Mouse (Mus musculus) kidney, postnatal 0 days (tissue): ENCODE measurements at regions not wholly inside any gene's neighbourhood (a gene's known extent, or its start where the extent isn't known, plus 50 kb on each side); places are given as distances from the start of the nearest gene placed in this dataset.

ENCODE experiments used
- ATAC-seq: fragments of 200-750 bp; cut with Nextera tagmentation; replicated peaks from 2 replicates; pipeline ENCODE4 v1.8.0; 2017; ENCODE audit warnings: low read depth, moderate number of reproducible peaks, moderate TSS enrichment, moderate library complexity; ENCODE audit not compliant: low FRiP score
- DNase-seq: peaks from one replicate; pipeline ENCODE4 v3.0.0-alpha.2; 2016; ENCODE audit warnings: low spot score
- H3K27ac ChIP-seq: fragments of 300-500 bp; sonication (generic); 2 replicates; pipeline ENCODE4 v1.5.1; 2014; ENCODE audit warnings: mild to moderate bottlenecking
- H3K27me3 ChIP-seq: fragments of 300-500 bp; sonication (generic); 2 replicates; pipeline ENCODE4 v1.6.1; 2014; ENCODE audit warnings: low read length, mixed read lengths; ENCODE audit not compliant: insufficient read depth
- H3K36me3 ChIP-seq: fragments of 300-500 bp; sonication (generic); 2 replicates; pipeline ENCODE4 v1.6.1; 2014; ENCODE audit warnings: low read length, mixed read lengths; ENCODE audit not compliant: insufficient read depth
- H3K4me1 ChIP-seq: fragments of 300-500 bp; sonication (generic); replicated peaks from 2 replicates; pipeline ENCODE4 v1.6.1; 2014; ENCODE audit warnings: antibody characterized with exemption, low read length, mixed read lengths; ENCODE audit not compliant: insufficient read depth
- H3K4me2 ChIP-seq: fragments of 300-500 bp; sonication (generic); 2 replicates; pipeline ENCODE4 v1.6.1; 2014; ENCODE audit warnings: mild to moderate bottlenecking, low read length, moderate library complexity, mixed read lengths
- H3K4me3 ChIP-seq: fragments of 300-500 bp; sonication (generic); replicated peaks from 2 replicates; pipeline ENCODE4 v1.5.1; 2014; ENCODE audit warnings: low read depth, low read length
- H3K9ac ChIP-seq: fragments of 300-500 bp; sonication (generic); 2 replicates; pipeline ENCODE4 v1.6.1; 2014; ENCODE audit warnings: low read depth, low read length
- H3K9me3 ChIP-seq: fragments of 300-500 bp; sonication (generic); replicated peaks from 2 replicates; pipeline ENCODE4 v1.6.1; 2016; ENCODE audit warnings: low read length, inconsistent platforms, mixed read lengths
- CTCF ChIP-seq: IDR thresholded peaks from 2 replicates; pipeline ENCODE4 v1.5.1; 2016; ENCODE audit warnings: antibody characterized with exemption, low read depth, mild to moderate bottlenecking, moderate library complexity
- WGBS: fragments of 180-500 bp; shearing (Covaris S2); extraction: QIAGEN DNeasy Blood & Tissue Kit; methylation state at CpG from one replicate; pipeline ENCODE4 v1.1.7; 2014; 5-methylcytosine and 5-hydroxymethylcytosine counted together

DNA sequence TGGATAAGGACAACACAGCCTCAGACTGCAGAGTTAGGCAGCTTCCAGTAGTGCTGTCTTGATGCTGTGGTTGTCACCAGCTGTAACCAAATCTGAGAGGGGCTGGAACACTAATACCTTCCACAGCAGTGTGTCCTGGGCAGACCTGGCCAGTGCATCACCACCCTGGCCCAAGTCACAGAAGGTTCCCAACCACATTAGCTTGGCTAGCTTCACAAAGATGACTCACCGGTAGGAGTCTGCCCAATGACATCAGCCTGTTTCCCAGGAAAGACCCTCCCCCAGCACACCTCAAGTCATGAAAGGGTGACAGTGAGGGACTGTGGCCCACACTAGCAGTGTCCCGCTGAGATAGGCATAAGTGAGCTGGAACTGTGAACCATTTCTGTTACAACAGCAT is 75.5 kb upstream of the Gsc start:
- Histone ChIP-seq H3K4me1 (no peaks in the 10 kb centered on the region), H3K27ac (no peak overlapping the region), H3K4me3 (no peak overlapping the region), H3K36me3 (no peaks in the 10 kb centered on the region), H3K27me3 (no peaks in the 10 kb centered on the region), H3K4me2 (no peak overlapping the region), H3K9ac (no peak overlapping the region), H3K9me3 (no peaks in the 10 kb centered on the region)
- 82% methylated on average over 2 of the region's 2 CpGs for WGBS
- TF ChIP-seq CTCF, result no peak
- no peak for ATAC-seq
- no peak for DNase-seq

DNA sequence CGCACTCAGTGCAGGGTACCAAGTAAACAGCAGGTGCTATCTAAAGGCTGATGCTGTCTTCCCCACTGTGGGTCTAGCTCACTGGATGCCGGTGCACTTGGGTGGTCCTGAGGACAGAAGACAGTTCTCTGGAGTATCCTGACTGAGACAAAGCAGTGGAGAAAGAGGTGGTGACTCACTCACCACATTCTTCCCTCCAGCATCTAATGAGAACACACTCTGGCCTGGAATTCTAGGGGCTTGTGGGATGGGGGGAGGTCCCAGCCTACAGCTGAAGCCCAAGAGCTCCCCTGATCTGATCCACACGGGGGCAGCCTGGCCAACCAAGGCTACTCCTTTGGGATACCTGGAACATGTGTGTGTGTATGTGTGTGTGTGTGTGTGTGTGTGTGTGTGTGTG is 74.4 kb upstream of the Gsc start:
- DNase-seq (no peak), ATAC-seq (no peak)
- H3K4me2 ChIP-seq, result no peak overlapping the region
- no peaks in the 10 kb centered on the region for H3K36me3 ChIP-seq
- H3K9me3 ChIP-seq, result no peaks in the 10 kb centered on the region
- 79% methylated on average over 3 of the region's 3 CpGs for WGBS
- no peaks in the 10 kb centered on the region for H3K27me3 ChIP-seq
- no peak overlapping the region for H3K4me3 ChIP-seq
- no peak for TF ChIP-seq CTCF
- no peaks in the 10 kb centered on the region; the same call in 1 of the 2 replicates for H3K4me1 ChIP-seq
- no peak overlapping the region for H3K27ac ChIP-seq
- no peak overlapping the region for H3K9ac ChIP-seq

DNA sequence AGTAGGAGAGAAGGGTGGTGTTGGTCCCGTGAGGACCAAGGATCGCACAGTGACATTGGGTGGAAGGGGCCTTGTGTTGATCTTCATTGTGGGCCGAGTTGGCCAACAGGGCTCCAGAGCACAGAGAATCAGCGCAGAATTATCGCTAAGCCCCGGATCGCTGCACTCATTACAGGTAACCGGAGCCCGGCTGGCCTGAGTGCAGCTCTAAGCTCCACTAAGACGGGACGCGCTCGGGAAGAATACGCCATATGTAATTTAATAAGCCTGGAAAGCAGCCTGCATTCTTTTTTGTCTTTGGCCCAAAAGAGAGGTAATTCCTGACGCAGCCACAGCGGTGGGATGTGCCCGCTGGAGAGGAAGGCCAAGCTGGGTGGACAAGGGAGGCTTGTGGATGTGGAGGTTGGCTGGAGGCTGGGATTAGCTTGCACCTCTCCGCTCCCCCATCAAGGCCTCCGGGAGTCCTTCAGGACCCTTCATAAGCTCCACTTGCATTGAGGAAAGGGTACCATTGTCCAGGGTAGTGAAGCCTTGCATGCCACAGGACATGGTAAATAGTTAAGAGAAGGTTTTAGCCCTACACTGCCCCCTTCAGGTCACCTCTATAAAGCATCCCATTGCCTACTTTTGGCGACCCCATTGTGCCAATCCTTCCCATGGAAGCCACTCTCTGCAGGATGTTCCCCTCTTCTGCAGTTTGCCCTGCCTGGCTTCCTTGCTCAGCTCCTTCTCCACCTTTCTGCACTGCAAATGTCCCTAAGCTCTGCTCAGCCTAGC is 73.1 kb upstream of the Gsc start:
- Histone ChIP-seq H3K27ac (no peak overlapping the region), H3K4me2 (no peak overlapping the region), H3K9me3 (no peaks in the 10 kb centered on the region), H3K4me3 (no peak overlapping the region), H3K9ac (no peak overlapping the region), H3K4me1 (no peaks in the 10 kb centered on the region; the same call in 1 of the 2 replicates), H3K27me3 (no peaks in the 10 kb centered on the region), H3K36me3 (no peaks in the 10 kb centered on the region)
- no peak for ATAC-seq
- WGBS, result 68% methylated on average over 20 of the region's 20 CpGs
- peak; percentile 48 for TF ChIP-seq CTCF
- peak; percentile 14 for DNase-seq

DNA sequence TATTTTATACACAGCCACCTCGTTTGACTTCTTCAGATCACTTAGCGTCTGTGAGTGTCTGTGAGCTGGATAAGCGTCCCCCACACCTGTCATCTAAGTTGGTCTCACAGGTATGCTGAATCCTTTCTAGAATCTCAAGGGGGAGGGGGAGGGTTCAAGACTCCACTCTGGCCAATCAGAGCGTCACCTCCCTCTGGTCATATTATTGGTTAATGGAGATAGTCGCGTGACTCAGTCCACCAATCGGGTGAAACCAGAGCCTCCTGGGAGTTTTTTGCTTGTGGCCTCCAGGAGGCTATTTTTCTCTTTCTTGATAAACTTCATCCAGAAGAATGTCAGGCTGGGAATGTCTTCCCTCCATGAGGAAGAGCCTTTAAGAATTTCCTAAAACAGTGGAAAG is 66.8 kb upstream of the Gsc start:
- Histone ChIP-seq H3K27me3 (no peaks in the 10 kb centered on the region), H3K36me3 (no peaks in the 10 kb centered on the region), H3K4me3 (no peak overlapping the region), H3K9me3 (no peaks in the 10 kb centered on the region), H3K4me2 (no peak overlapping the region), H3K9ac (no peak overlapping the region), H3K4me1 (no peaks in the 10 kb centered on the region; the same call in 1 of the 2 replicates), H3K27ac (no peak overlapping the region)
- ATAC-seq (no peak), DNase-seq (no peak)
- no peak for TF ChIP-seq CTCF
- WGBS, result 91% methylated on average over 7 of the region's 7 CpGs

DNA sequence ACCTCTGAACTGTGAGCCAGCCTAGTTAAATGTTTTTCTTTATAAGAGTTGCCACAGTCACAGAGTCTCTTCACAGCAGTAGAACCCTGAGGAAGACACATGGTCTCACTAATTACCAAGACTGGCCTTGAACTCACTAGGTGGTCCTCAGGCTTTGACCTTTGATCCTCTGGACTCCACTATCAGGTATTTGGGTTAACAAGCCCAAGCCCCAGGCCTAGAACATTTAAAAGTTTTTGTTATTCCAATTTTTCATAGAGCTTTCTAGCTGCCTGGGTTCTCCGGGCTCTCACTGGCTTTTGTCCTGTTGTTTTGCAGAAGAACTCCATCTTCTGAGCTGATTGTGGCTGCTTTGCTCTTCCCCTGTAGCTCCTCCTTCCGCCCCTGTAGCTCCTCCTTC is 65.3 kb upstream of the Gsc start:
- Histone ChIP-seq H3K4me1 (no peaks in the 10 kb centered on the region; the same call in 1 of the 2 replicates), H3K9ac (no peak overlapping the region), H3K36me3 (no peaks in the 10 kb centered on the region), H3K9me3 (no peaks in the 10 kb centered on the region), H3K4me3 (no peak overlapping the region), H3K4me2 (no peak overlapping the region), H3K27ac (no peak overlapping the region), H3K27me3 (no peaks in the 10 kb centered on the region)
- 95% methylated on average over 2 of the region's 2 CpGs for WGBS
- ATAC-seq, result no peak
- no peak for TF ChIP-seq CTCF
- DNase-seq, result no peak

DNA sequence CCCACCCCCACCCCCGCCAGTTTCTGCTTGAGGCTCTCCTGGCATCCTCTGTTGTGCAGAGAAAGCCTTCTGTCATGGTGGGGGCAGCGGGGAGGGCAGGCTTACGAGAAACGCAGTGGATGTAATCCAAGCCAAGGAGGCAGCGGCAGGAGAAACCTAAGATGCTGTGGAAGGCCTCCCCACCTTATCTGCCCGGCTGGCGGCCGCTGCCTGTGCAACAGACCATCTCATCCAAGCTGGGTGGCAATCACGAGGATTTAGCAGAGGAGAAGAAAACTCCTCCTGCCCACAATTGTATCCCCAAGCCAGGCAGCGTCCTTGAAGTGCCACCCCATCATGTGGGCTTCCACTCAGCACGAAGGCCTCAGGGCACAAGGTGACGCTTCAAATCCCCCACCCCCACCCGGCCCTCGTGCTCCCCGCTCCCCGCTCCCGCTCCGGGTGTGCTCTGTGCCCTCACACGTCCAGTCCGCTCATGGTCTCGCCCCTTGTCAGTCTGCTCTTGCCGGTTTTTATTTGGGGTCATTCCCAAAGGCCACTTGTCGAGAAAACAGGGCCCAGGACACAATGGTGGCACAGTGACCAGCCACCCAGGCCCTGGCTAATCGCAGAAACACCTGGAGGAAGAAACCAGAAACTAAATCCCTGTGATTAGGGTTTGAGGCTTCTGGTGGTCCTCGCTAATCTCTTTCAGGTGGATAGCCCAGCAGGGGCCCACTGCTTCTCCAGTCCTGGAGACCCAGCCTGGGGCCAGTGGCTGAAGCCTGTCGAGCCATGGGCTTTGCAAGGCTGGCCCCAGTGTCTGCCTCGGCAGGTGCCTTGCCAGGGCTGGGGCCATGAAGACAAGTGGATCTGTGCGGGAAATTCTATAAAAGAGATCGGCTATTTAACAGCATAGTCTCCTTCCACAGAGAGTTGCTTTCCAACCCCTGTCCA is 58.6 kb upstream of the Gsc start:
- no peaks in the 10 kb centered on the region for H3K9me3 ChIP-seq
- ATAC-seq (peak; percentile 62; the same call in 1 of the 2 replicates), DNase-seq (peak; percentile 79)
- H3K27me3 ChIP-seq, result no peaks in the 10 kb centered on the region
- H3K4me2 ChIP-seq, result peak overlapping the region; percentile 36
- H3K4me3 ChIP-seq, result no peak overlapping the region
- no peak overlapping the region for H3K27ac ChIP-seq
- no peak for TF ChIP-seq CTCF
- no peak overlapping the region for H3K9ac ChIP-seq
- 20% methylated on average over 29 of the region's 29 CpGs for WGBS
- H3K36me3 ChIP-seq, result no peaks in the 10 kb centered on the region
- no peaks in the 10 kb centered on the region for H3K4me1 ChIP-seq
